Mouse (Mus musculus) hematopoietic stem cell, adult 5-6 weeks (primary cell): ENCODE measurements at regions not wholly inside any gene's neighbourhood (a gene's known extent, or its start where the extent isn't known, plus 50 kb on each side); places are given as distances from the start of the nearest gene placed in this dataset.

Experiments
- ATAC-seq, 2 experiments: fragments of 125-278 bp in 1 of 2; replicated peaks in 1 of 2; 2 replicates each; pipeline ENCODE4 v1.8.0; 2016 to 2017; ENCODE audit warnings: inconsistent platforms in 2 of 2, mild to moderate bottlenecking in 2 of 2, moderate number of reproducible peaks in 2 of 2, low read depth in 1 of 2, moderate TSS enrichment in 1 of 2; ENCODE audit not compliant: low FRiP score in 2 of 2, poor library complexity in 2 of 2, severe bottlenecking in 2 of 2, insufficient read depth in 1 of 2, low TSS enrichment in 1 of 2

DNA sequence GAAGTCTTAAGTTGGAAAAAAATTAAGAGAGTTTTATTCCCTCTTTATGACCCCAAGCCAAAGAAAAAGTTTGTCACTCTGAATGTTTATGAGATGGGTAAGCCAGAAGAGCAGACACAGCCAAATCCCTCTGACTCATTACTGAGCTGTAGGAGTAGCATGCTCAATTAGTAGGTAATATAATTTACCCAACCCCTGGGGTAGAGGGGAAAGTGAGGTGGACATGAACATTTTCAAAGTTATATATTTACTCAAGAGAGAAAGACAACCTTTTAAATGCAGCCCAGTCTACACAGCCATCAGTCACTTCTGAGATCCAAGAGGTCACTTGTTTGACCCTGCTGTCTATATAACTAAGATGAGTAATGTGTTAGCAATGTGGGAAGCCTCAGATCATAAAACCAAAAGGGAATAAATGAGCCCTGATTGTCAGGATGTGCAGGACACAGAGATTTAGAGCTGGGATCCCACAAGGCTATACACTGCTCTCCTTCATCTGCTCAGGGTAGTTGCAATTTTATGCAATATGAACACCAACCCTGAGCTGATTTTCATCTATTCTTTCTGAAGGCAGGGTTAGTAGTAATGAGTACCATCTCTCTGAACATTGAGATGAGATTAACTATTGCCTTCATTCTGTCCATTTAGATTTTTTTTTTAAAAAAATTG, 114.7 kb upstream of the Ndp start:
- ATAC-seq: no peak

DNA sequence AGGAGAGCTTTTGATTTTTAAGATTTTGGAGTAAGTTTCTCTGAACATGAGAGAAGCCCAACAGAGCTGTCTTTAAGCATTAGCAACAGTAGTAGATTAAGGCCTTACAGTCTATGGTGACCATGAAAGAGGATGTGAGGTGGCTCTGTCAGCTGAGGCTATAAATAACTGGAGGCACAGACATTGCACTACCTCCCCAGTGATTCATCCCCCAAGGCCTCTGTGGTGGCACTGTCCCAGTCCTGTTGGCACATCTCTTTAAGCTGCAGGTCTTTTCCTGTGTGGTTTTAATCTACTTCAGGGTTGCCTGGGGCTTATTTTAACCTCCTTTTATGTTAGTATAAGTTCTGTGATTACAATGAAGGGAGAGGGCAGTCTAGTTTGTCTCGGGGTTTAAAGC, 106.2 kb upstream of the Ndp start:
- ATAC-seq: peak; percentile 60 to 73; a peak in 3 of 4 replicates

DNA sequence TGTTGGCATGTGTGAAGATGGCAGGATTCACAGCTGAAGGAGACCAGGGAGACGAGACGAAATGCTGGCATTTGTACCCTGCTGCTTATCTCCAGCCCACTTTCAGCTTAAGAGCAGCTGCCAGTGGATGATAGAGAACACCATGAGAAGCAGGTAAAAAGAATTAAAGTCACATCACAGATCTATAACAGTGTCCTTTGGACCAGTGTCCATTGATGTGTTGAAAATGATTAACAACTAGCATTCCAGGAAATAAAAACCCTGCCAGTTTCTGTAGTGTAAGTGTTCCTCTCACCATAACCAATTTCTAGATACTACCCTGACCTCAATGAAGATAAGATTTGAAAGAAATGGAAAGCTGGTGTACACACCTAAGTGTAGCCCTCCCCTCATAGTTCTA, 97.6 kb upstream of the Ndp start:
- no peak for ATAC-seq

DNA sequence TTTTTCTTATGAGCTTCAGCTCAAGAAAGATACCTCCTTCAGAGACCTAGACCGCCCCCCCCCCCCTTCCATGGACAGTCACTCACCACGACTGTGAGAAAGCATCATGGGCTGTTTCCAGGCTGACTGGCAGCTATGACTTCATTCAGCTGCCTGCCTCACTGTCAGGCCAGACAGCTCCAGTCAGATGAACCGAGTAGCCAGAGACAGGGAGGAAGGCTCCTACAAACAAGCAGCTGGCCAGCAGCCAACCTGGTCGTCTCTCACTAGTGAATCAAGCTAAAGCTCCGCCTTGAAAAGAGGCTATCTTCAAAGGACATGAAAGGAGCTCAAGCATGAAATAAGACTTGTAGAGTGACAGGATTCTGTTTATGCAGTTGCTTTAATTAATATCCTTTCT, 87.0 kb upstream of the Ndp start:
- ATAC-seq: no peak
